Mouse (Mus musculus) bone marrow, adult 2 months (tissue): Measurements from ENCODE around the gene Ccdc172.

Experiments used
- CTCF ChIP-seq: fragments of 200-500 bp; IDR thresholded peaks from 2 replicates; pipeline ENCODE4 v1.5.1; 2011; ENCODE audit warnings: low read length, control low read depth; ENCODE audit not compliant: control insufficient read depth, insufficient read depth
- POLR2A ChIP-seq: fragments of 200-500 bp; IDR thresholded peaks from 2 replicates; pipeline ENCODE4 v1.6.1; 2011; ENCODE audit warnings: low read depth, mild to moderate bottlenecking, control low read depth, low read length, borderline replicate concordance; ENCODE audit not compliant: control insufficient read depth

GRCm38 (mm10) chr19:58499420-58499966 is 12.3 kb upstream of the Ccdc172 start:
- TF ChIP-seq CTCF (no peak), POLR2A (no peak)
